Mouse (Mus musculus) thymus, postnatal 10 days (tissue): ENCODE results near the gene Gm21812.
"Not testable (repeated sequence)": the region's sequence is repeated elsewhere in the genome, so short reads cannot be mapped to it uniquely, and the experiment has no call there.

Experiments used
- DNase-seq, 2 experiments: peaks; one replicate each; pipeline ENCODE4 v3.0.0; 2021; ENCODE audit warnings: low spot score in 2 of 2

The Gm21812 gene

DNA sequence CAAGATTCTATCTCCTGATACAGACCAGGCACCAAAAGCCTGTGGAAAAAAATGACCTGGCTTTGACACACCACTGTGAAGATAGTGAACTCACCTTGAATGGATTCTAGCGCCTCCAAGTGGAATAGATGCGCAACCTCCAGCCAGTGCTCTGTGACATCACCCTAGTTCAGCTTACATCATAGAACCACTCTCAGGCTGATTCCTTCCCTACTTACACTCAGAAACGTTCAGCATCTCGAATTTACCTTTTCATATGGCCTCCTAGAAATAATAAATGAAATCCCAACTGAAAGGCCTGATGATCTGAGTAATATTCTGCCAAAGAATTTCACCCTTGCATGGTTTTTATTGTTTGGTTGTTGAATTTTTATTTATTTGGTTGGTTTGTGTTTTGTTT is at the start of gene Gm21812:
TSS of gene Gm21812 (minus strand) at position 101 of the 400 bp plus-strand sequence.
- DNase-seq: not testable (repeated sequence)
